Mouse (Mus musculus): ENCODE results near the gene Bglap2. TPM values are rescaled to one million over a fixed set of nuclear protein-coding genes. Genes with fewer than 3 reads are reported as not detected.
A peak's percentile ranks its signal among the peaks of the same experiment; 100 is the strongest.
"Not testable (repeated sequence)": the region's sequence is repeated elsewhere in the genome, so short reads cannot be mapped to it uniquely, and the experiment has no call there.

Gene Bglap2
- not detected in 2 replicates for polyA plus RNA-seq (2015; fragmentation: Nextera tagmentation; extraction: Ambion mirVana)

- H3K36me3 ChIP-seq; H3K9ac ChIP-seq; H3K27me3 ChIP-seq; H3K4me3 ChIP-seq; H3K4me1 ChIP-seq; H3K27ac ChIP-seq; H3K9me3 ChIP-seq; ATAC-seq (ENCODE audit: low FRiP score, low read depth); H3K4me2 ChIP-seq (replicated peaks): not testable (repeated sequence)
- 75% methylated on average over 5 of the region's 5 CpGs for WGBS
Measured at GRCm38 (mm10) chr3:88378599-88378998, at the start of gene Bglap2. Bglap2 (minus strand) TSS chr3:88378699.

- Histone ChIP-seq H3K36me3 (no peaks in the 10 kb centered on the region), H3K9ac (no peak overlapping the region), H3K4me1 (peaks cover 19% of the 10 kb centered on the region), H3K27ac (no peak overlapping the region), H3K9me3 (no peaks in the 10 kb centered on the region), H3K27me3 (no peaks in the 10 kb centered on the region), H3K4me3 (no peak overlapping the region), H3K4me2 (replicated peaks) (no peak overlapping the region)
- no peak for ATAC-seq (ENCODE audit: low FRiP score, low read depth)
- WGBS = 82% methylated on average over 4 of the region's 4 CpGs
Measured at GRCm38 (mm10) chr3:88427342-88427905, 48.9 kb upstream of the Bglap2 start.

- no peak overlapping the region for H3K9ac ChIP-seq
- H3K4me2 ChIP-seq (replicated peaks) = peak overlapping the region; percentile 96; the same call in 1 of the 2 replicates
- H3K9me3 ChIP-seq = no peaks in the 10 kb centered on the region
- H3K27ac ChIP-seq = no peak overlapping the region
- 82% methylated on average over 10 of the region's 10 CpGs for WGBS
- no peak for ATAC-seq (ENCODE audit: low FRiP score, low read depth)
- peaks cover 10% of the 10 kb centered on the region for H3K36me3 ChIP-seq
- no peaks in the 10 kb centered on the region for H3K27me3 ChIP-seq
- peaks cover 24% of the 10 kb centered on the region for H3K4me1 ChIP-seq
- H3K4me3 ChIP-seq = no peak overlapping the region
Measured at GRCm38 (mm10) chr3:88425708-88426420, 47.4 kb upstream of the Bglap2 start.

GRCm38 (mm10) chr3:88425330-88425689 is 46.8 kb upstream of the Bglap2 start:
- Histone ChIP-seq H3K4me2 (replicated peaks) (peak overlapping the region; percentile 96; the same call in 1 of the 2 replicates), H3K27ac (no peak overlapping the region), H3K4me3 (peak overlapping the region; percentile 83), H3K27me3 (no peaks in the 10 kb centered on the region), H3K36me3 (peaks cover 15% of the 10 kb centered on the region), H3K9me3 (no peaks in the 10 kb centered on the region), H3K9ac (no peak overlapping the region; the same call in 1 of the 2 replicates), H3K4me1 (peaks cover 24% of the 10 kb centered on the region)
- WGBS = 3% methylated on average over 2 of the region's 2 CpGs
- ATAC-seq (ENCODE audit: low FRiP score, low read depth) = no peak

GRCm38 (mm10) chr3:88424605-88425329 is 46.3 kb upstream of the Bglap2 start, which contains the start of gene Slc25a44:
Slc25a44 (minus strand) TSS chr3:88425139.
- H3K4me3 ChIP-seq = peak within 1 kb of the TSS; percentile 83
- no peak within 1 kb of the TSS; the same call in 1 of the 2 replicates for H3K27ac ChIP-seq
- H3K4me1 ChIP-seq = peaks cover 24% of the 10 kb centered on the region
- WGBS = under 1% methylated on average over 35 of the region's 35 CpGs
- H3K9me3 ChIP-seq = no peaks in the 10 kb centered on the region
- H3K9ac ChIP-seq = peak within 1 kb of the TSS; percentile 78
- no peaks in the 10 kb centered on the region for H3K27me3 ChIP-seq
- peak; percentile 96 for ATAC-seq (ENCODE audit: low FRiP score, low read depth)
- peak within 1 kb of the TSS; percentile 96 for H3K4me2 ChIP-seq (replicated peaks)
- H3K36me3 ChIP-seq = peaks cover 21% of the 10 kb centered on the region

- 49% methylated on average over 9 of the region's 9 CpGs for WGBS
- H3K27ac ChIP-seq = no peak overlapping the region
Measured at GRCm38 (mm10) chr3:88422020-88422720, 43.7 kb upstream of the Bglap2 start.

GRCm38 (mm10) chr3:88420771-88421170 is 42.3 kb upstream of the Bglap2 start:
- peaks cover 24% of the 10 kb centered on the region for H3K4me1 ChIP-seq
- 94% methylated on average over 19 of the region's 19 CpGs for WGBS
- peaks cover 61% of the 10 kb centered on the region for H3K36me3 ChIP-seq
- no peak for ATAC-seq (ENCODE audit: low FRiP score, low read depth)
- H3K4me3 ChIP-seq = no peak overlapping the region
- H3K9ac ChIP-seq = no peak overlapping the region
- no peak overlapping the region for H3K27ac ChIP-seq
- H3K27me3 ChIP-seq = no peaks in the 10 kb centered on the region
- no peaks in the 10 kb centered on the region for H3K9me3 ChIP-seq
- H3K4me2 ChIP-seq (replicated peaks) = no peak overlapping the region

More at GRCm38 (mm10) chr3:88422020-88422720, 43.7 kb upstream of the Bglap2 start:
- Histone ChIP-seq H3K27me3 (no peaks in the 10 kb centered on the region), H3K4me2 (replicated peaks) (peak overlapping the region; percentile 21; the same call in 1 of the 2 replicates), H3K4me3 (no peak overlapping the region), H3K9me3 (no peaks in the 10 kb centered on the region), H3K4me1 (peaks cover 24% of the 10 kb centered on the region), H3K36me3 (peaks cover 47% of the 10 kb centered on the region), H3K9ac (peak overlapping the region; percentile 45)
- ATAC-seq (ENCODE audit: low FRiP score, low read depth) = no peak

GRCm38 (mm10) chr3:88418016-88418415 is 39.5 kb upstream of the Bglap2 start:
- no peak overlapping the region for H3K9ac ChIP-seq
- H3K4me3 ChIP-seq = no peak overlapping the region
- 83% methylated on average over 6 of the region's 6 CpGs for WGBS
- no peaks in the 10 kb centered on the region for H3K27me3 ChIP-seq
- no peaks in the 10 kb centered on the region for H3K9me3 ChIP-seq
- H3K27ac ChIP-seq = no peak overlapping the region
- peaks cover 10% of the 10 kb centered on the region for H3K4me1 ChIP-seq
- H3K4me2 ChIP-seq (replicated peaks) = no peak overlapping the region
- no peak for ATAC-seq (ENCODE audit: low FRiP score, low read depth)
- H3K36me3 ChIP-seq = peaks cover 86% of the 10 kb centered on the region

- H3K4me3 ChIP-seq = no peak overlapping the region
- no peak overlapping the region for H3K9ac ChIP-seq
- H3K27me3 ChIP-seq = no peaks in the 10 kb centered on the region
- no peaks in the 10 kb centered on the region for H3K9me3 ChIP-seq
- WGBS = 97% methylated on average over 4 of the region's 4 CpGs
- H3K36me3 ChIP-seq = peaks cover 96% of the 10 kb centered on the region
- no peak overlapping the region for H3K27ac ChIP-seq
- H3K4me2 ChIP-seq (replicated peaks) = no peak overlapping the region
- ATAC-seq (ENCODE audit: low FRiP score, low read depth) = no peak
- H3K4me1 ChIP-seq = peaks cover 4% of the 10 kb centered on the region
Measured at GRCm38 (mm10) chr3:88415668-88416067, 37.2 kb upstream of the Bglap2 start.

- H3K27ac ChIP-seq = no peak overlapping the region
- H3K9ac ChIP-seq = no peak overlapping the region
- 87% methylated on average over 11 of the region's 11 CpGs for WGBS
- peaks cover 66% of the 10 kb centered on the region for H3K36me3 ChIP-seq
- no peak overlapping the region for H3K4me2 ChIP-seq (replicated peaks)
- H3K4me3 ChIP-seq = no peak overlapping the region
- ATAC-seq (ENCODE audit: low FRiP score, low read depth) = no peak
- H3K4me1 ChIP-seq = peaks cover 25% of the 10 kb centered on the region
- H3K9me3 ChIP-seq = no peaks in the 10 kb centered on the region
- no peaks in the 10 kb centered on the region for H3K27me3 ChIP-seq
Measured at GRCm38 (mm10) chr3:88412636-88413035, 34.1 kb upstream of the Bglap2 start.

GRCm38 (mm10) chr3:88411681-88412080 is 33.2 kb upstream of the Bglap2 start:
- Histone ChIP-seq H3K4me3 (no peak overlapping the region), H3K9ac (no peak overlapping the region), H3K4me2 (replicated peaks) (no peak overlapping the region), H3K4me1 (peaks cover 33% of the 10 kb centered on the region), H3K27ac (no peak overlapping the region), H3K9me3 (no peaks in the 10 kb centered on the region), H3K27me3 (no peaks in the 10 kb centered on the region), H3K36me3 (peaks cover 56% of the 10 kb centered on the region)
- no peak for ATAC-seq (ENCODE audit: low FRiP score, low read depth)
- WGBS = 87% methylated on average over 4 of the region's 4 CpGs

Measured in limb, embryonic 13.5 days (tissue).